Mouse (Mus musculus): ENCODE results near the gene Chst10.

The Chst10 gene

DNA sequence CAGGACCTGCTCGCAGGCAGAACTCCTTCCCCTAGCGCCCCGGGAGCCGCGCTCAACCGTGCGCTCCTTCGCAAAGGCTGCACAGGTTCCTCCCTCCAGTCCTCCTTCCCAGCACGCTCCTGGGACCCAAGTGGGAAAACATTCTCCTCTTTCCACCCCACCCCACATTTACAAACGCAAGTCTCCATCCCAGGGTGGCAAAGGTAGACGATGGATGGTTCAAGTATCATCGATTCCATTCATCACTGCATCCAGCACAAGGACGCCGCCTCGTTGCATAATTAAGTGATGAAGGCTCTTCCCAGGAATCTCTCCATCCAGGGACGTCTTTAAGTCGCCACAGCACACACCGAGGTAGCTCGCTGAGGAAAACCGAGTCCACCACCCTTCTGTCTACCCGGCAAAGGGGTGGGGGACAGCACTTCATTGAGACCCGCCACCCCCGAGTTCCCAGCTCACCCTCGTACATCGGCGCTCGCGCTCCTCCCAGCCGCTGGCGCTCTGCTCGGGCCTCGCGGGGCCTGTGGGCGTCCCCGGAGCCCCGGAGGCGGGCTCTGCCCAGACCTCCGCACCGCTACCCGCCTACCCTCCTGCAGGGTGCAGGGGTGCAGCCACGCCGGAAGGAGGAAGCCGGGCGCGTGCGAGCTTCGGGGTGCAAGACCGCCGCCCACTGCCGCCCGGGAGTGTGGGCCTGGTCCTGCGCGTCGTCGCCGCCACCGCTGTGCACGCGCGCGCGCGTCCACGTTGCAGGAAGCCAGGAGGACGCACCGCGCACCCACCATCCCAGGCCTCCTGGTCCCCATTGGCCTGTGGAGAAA is at the start of gene Chst10:
Gene Chst10 (minus strand): TSS at position 731 of the 818 bp plus-strand sequence.
- DNase-seq (ENCODE audit: low read depth, low spot score): peak; percentile 63

DNA sequence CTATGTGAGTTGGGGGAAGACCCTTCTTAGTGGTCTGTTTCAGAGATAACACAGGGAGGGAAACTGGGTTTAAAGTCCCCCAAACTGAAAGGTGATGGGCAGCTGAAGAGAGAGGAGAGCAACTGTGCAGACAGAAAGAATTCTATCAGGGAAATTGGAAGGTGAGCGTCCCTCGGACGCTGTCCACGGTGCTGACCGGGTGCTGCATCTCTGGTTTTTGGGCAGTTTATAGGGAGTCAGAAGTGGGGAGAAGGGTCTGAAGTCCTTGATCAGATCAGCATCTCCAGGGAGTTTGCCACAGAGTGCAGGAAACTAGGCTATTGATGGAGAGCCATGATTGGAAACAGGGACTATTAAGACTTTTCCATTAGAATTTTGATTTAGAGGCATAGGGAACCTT is 41.6 kb upstream of the Chst10 start:
- DNase-seq (ENCODE audit: low read depth, low spot score): peak; percentile 73

DNA sequence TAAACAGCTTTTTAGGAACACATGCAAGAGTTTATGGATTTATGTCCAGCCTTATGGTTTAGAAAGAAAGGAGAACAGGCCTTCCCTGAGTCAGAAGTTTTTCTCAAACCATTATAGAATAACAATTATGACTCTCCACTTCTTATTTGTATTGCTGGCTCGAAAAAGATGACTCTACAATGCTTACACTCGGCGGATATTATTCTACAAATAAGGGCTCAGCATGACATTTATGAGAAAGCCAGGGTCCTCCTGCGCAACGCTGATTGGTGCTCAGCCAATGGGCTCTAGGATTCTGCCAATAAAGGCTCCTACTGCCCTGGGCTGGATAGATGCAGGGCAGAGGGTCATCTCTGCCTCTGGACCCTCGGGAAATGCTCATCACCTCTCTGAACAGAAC is 40.9 kb upstream of the Chst10 start, which contains the start of gene Nms:
Gene Nms (plus strand): TSS at position 301 of the 400 bp plus-strand sequence.
- no peak for DNase-seq (ENCODE audit: low read depth, low spot score)

DNA sequence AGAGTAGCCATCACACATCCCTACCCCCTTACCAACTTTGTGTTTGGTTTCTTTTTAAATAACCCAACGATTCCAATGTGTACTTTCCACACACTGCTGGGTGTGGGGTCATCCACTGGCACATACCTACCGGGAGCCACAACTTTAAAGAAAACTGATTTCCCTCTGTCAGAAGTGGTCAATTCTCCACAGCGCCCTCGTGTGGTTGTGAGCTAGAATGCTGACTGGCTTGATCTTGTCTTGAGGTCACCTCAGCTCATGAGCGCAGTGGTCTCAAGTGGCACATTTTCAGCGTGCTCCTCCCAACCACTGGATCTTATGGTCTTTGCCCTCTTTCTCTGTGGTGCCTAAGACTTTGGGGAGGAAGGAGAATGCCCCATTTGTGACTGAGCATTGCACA is 38.8 kb upstream of the Chst10 start:
- peak; percentile 63 for DNase-seq (ENCODE audit: low read depth, low spot score)

DNA sequence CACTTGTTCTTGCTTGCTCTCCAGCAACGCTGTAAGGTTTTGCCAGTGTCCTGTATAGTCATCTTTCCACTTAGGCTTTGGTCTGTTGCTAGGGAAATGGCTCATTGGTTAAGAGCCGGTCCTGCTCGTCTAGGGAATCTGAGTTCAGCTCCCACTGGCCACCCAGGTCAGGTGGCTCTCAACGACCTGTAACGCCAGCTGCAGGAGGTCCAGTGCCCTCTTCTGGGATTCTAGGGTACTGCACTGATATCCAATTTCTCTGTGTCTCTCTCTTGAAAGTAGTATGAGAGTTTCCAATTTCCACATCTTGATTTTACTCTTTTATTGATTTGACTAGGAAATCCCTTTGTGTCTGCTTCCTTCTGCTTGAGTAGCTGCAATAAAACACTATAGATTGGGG is 36.7 kb upstream of the Chst10 start:
- peak; percentile 36 for DNase-seq (ENCODE audit: low read depth, low spot score)

DNA sequence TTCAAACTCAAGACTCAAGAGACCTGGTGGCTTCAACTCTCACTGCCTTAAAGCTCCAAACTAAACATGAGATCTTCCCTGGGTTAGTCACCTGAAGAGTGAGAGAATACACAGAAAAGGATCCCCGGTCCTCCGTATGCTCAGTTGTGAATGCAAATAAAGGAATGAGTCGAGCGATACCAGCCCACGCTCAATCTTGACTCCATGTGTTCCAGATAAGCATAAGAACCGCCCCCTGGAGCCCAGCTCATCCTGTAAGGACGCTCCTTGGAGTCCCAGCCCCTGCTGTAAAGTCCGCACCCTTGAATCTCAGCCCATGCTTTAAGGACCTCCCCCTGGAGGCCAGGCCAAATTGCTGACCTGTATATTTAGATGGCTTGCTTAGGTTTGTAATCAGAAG is 32.8 kb upstream of the Chst10 start:
- DNase-seq (ENCODE audit: low read depth, low spot score): no peak

DNA sequence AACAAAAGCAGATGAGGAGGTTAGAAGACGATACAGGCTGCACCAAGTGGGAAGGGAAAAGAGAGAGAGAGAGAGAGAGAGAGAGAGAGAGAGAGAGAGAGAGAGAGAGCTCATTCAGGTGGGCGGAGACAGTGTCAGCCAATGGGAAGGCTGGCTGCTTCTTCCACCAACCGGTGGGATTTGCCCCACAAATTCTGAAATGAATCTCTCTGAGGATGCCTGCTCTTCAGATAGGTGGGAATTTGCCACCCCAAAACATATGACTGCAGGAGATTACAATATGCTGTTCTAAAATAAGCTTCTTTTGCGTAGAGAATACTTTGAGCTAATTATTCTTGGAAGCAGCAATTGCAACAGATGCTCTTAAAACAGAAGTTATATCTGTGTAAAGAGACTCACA is 31.5 kb upstream of the Chst10 start:
- DNase-seq (ENCODE audit: low read depth, low spot score): no peak

DNA sequence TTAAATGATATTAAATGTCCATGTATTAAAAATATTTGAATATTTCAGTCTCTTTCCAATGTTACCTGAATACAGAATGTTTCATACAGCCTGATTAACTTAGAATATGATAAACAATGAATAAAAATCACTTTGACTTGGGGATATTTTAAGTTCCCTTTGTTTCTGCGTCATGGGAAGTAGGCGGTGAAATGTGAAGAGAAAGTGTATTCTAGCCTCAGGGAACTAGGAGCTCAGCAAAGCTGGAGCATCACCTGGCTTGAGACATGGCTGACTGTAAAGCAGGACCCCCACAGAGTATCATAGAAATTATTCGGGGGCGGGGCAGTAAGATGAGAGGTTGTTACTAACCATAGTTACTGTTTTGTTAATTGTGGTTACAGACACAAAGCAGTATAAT is 31.0 kb upstream of the Chst10 start:
- DNase-seq (ENCODE audit: low read depth, low spot score): no peak

DNA sequence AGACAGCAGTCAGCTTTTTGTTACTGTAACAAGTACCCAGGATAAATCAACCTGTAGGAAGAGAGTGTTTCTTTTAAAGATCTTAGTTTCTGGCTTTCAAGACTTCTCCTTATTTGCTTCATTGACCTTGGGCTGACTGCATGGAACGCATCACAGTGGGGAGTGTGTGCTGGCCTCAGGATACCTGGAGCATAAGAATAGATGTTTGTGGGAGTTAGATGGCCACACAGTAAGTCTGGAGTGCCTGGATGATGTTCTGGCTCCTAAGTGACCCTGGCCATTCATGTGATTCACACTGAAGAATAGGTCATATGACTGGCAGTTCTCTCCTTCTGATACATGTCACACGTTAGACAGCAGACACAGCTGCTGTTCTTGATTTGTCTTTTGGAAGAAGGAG is 6.0 kb upstream of the Chst10 start:
- DNase-seq (ENCODE audit: low read depth, low spot score): no peak

DNA sequence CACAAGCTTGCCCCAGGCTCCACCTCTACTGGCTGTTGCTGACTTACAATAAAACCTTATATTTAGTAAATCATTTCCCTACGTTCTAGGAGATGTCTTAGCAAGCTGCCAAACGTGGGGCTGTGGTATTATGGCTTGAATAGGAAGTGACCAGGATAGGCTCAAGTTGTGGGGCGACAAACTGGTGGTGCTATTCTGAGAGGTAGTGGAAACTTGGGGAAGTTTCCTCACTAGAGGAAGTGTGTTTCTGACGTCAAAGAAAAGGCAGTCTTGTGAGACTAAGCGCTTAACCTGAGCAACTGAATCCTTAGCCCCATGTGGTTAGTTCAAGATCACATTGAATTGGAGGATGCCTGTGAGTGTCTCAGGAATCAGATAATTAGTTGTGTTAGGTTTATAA is 4.6 kb upstream of the Chst10 start:
- no peak for DNase-seq (ENCODE audit: low read depth, low spot score)

DNA sequence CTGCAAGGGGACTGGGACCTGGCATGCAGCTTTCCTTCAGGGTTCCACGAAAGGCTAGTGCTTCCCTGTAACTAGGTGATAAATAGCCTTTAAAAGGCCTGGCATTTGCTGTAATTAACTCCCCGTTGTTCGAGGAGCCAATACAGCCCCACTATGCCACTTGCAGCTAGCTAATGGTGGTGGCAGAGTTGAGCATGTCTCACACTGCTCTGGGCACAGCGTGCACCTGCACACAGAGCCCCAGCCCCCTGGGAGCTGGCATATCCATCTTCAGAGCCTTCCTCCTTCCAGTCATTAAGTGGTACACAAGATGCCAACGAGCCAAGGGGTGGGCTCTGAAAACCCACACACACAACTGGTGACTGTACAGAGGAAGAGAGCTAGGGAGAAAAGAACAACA is 4.9 kb downstream of the Chst10 start:
- DNase-seq (ENCODE audit: low read depth, low spot score): no peak

DNA sequence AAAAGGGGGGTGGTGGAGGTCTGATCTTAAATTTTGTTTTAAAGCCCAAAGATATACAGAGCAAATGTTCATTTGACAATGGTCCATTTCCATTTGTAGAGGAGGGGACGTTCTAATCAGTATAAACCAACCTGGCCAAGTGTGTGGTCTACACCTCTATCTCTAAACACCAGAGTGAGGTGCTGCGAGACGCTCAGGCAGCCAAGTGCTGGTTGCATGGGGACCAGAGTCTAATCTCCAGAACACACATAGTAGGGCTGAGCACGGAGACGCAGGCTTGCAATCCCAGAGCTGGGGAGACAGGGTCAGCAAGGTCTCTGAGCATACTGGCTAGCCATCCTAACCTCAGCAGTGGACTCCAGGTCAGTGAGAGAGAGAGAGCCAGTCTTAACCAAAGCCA is 6.5 kb downstream of the Chst10 start:
- no peak for DNase-seq (ENCODE audit: low read depth, low spot score)

DNA sequence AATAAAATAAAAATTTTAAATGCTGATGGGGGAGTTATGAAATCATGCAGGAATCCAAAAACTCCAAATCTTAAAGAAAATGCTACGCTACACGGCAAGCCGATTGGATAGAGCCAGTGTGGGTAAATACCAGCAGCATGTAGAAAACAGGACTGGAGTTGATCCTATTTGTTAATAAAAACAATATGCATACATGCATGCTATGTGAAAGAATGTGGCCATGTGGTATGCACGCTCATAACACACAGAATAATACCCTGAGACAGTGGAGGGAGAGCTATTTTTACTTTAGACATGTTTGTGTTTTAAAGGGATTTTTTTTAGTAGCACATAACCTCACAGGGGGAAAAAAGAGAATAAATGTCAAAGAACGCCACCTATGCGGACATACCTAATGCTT is 9.2 kb downstream of the Chst10 start:
- no peak for DNase-seq (ENCODE audit: low read depth, low spot score)

DNA sequence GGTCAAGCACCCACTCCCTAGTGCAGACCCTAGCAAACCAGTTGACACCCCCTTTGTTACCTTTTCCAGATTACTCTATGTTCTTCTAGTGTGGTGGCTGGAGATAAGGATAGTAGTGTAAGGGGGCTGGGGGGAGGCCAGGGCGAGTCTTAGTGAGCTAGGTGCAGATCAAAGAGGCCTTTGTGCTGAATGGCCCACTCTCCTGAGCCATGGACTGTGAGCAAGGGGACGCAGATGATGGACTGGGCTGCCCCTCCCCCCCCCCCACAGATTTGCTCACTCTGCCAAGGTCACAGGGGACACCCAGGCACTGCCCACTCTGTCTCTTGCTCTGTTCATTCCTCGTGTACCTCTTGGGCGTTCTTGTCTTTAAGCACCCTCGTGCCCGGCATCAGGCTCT is 10.9 kb downstream of the Chst10 start:
- DNase-seq (ENCODE audit: low read depth, low spot score): no peak

DNA sequence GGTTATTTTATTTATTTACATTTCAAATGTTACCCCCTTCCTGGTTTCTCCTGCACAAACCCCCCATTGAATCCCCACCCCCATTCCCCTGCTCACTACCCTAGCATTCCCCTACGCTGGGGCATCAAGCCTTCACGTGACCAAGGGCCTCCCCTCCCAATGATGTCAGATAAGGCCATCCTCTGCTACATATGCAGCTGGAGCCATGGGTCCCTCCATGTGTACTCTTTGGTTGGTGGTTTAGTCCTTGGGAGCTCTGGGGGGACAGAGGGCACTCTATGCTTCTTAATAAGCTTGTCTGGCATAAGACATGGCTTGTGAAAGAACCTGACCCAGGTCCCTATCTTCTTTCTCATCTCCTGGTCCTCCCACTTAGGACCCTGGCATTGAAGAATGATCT is 11.4 kb downstream of the Chst10 start:
- no peak for DNase-seq (ENCODE audit: low read depth, low spot score)

DNA sequence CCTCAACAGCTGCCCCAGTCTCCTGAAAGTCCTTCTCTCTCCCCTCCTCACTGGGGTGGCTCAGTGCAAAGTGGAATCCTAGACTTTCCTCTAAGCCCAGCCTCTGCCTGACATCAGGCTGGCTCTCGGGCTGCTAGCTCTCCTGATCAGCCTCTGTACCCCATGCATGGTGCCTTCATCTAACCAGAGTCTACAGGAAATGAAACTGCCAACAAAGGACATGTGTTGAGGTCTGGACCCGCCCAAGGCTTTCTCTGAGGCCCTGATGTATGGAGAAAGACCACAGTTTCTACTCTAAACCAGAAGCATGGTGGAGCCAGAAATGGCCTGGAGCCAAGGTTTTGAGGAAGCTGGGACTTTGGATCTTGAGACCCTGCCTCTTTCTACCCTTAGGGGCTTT is 12.0 kb downstream of the Chst10 start:
- DNase-seq (ENCODE audit: low read depth, low spot score): no peak

DNA sequence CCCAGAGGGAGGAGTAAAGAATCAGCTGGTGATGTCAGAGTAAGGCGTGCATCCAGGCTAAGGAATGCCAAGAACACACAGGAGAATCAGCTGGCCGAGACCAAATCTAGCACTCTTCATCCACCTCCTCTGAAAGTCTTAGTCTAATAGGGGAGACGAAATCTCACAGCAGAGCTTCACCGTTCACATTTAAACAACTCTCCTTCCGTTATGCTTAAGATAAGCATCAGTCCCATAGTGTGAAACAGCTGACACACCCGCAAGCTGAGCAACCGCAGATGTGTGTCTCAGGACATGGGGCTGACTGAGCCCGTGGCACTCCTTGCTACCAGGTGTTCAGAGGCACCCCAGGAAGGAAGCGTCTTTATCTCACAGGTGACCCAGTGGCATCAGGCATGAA is 14.2 kb downstream of the Chst10 start:
- DNase-seq (ENCODE audit: low read depth, low spot score): no peak

DNA sequence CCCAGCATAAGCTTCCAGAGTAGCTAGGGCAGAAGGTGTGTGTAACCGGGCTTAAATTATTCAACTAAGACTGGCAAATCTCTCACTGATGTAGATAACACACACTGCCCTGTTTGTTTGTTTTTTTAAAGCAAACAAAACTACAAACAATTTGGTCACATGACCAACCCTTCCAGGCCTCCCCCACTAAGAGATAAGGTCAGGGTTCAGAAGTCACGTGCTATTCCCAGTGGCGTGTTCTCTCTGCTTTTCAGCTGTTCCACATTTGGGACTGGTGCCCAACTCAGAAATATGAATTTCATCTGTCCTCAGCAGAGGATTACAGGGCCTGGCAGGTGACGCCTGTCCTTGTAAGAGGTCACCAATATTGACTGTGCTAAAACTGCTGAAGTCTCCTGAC is 15.2 kb downstream of the Chst10 start:
- no peak for DNase-seq (ENCODE audit: low read depth, low spot score)

DNA sequence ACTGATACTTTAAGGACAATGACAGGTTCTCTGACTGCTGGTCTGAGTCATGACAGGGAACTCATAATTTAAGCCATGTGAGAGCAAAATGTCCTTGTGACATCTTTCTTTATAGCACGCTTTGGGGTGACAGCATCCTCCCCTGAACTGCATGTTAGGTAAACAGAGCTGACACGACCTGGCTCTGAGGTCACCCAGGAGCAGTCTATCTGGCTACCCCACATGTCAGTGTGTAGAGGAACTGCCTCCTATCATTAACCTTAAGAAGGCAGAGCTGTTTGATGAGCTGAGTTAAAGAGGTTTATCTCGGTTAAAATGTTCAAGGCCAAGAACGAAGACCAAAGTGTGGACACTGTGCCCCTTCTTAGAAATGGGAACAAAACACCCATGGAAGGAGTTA is 16.6 kb downstream of the Chst10 start:
- DNase-seq (ENCODE audit: low read depth, low spot score): no peak

DNA sequence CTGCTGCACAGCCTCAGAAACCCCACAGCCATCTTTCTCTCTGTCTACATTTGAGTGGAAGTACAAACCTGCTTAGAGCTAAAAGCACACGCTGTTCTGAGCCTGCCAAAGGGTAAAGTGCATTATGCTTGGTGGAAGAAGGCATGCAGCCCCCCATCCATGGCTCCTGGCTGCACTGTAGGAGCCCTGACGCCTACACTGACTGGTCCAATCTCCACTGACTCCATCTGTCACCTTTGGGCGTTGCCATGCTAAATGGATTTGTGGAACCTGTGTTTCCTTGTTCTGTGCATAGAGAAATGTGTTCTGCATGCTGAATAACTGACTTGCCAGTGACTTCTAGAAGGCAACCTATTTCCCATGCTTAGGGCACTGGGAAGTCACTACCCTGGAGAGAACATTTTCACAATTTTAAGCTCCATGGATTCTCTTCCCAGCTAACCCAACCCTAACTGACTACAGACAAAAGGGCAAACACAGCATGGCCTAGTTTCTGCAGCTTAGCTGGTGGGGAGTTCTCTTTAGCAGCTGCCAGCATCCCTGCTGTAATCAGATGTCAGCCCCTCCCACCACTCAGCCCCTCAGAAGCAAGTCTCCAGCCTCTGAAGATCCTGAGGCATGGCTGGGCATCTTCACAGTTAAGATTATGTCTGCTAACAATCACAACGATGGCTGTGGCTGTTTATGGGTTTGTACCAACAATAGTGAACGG is 21.1 kb downstream of the Chst10 start:
- no peak for DNase-seq (ENCODE audit: low read depth, low spot score)

DNA sequence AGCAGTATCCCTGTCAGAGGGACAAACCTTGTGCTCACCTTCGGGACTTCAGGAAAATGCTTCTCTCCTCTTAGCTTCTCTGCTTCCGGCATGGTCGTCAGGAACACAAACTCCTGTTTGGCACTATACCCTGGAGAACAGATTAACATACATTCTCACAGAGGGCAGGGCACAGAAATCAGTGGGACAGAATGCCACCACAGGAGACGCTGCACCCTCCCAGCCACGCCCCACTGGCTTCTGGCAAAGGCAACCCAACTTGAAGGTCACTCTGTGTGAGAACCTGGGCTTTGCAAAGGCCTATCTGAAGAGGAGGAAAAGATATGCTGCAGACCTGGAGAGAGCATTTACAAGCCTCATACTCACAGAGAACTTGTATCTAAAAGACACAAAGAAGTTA is 24.1 kb downstream of the Chst10 start:
- DNase-seq (ENCODE audit: low read depth, low spot score): no peak

DNA sequence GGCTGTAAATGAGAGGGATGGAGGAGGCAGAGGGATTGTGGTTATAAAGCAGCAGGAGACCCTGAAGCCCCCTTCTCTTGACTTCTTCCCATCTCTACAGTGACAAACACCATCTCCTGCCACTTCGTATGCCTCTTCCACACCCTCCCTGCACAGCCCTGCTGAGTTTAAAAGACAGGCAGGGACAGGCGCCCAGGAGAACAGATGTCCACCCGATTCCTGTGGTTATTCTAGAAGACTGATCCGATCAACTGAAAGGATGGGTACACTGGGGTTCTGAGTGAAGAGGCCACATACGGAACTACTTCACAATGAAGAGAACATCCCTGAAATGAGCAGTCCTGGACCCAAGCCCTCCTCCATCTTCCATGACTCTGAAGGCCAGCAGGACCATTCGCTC is 26.1 kb downstream of the Chst10 start:
- no peak for DNase-seq (ENCODE audit: low read depth, low spot score)
